Mouse (Mus musculus) spleen, adult 2 months (tissue): ENCODE measurements at regions not wholly inside any gene's neighbourhood (a gene's known extent, or its start where the extent isn't known, plus 50 kb on each side); places are given as distances from the start of the nearest gene placed in this dataset.
A peak's percentile ranks its signal among the peaks of the same experiment; 100 is the strongest.

Source experiments
- DNase-seq, 2 experiments: peaks; one replicate each; pipeline versions ENCODE4 v3.0.0 to v3.0.0-alpha.2; 2012 to 2021; ENCODE audit warnings: low spot score in 2 of 2, low read depth in 1 of 2
- H3K27ac ChIP-seq: fragments of 200-500 bp; 2 replicates; pipeline ENCODE4 v1.5.1; 2012; ENCODE audit warnings: low read length, inconsistent platforms; ENCODE audit not compliant: insufficient read depth
- H3K27me3 ChIP-seq: fragments of 200-500 bp; 2 replicates; pipeline ENCODE4 v1.6.1; 2012; ENCODE audit warnings: mild to moderate bottlenecking, moderate library complexity, low read length, inconsistent platforms; ENCODE audit not compliant: control insufficient read depth, insufficient read depth
- H3K36me3 ChIP-seq: fragments of 200-500 bp; 2 replicates; pipeline ENCODE4 v1.6.1; 2012; ENCODE audit warnings: mild to moderate bottlenecking, low read length, inconsistent platforms; ENCODE audit not compliant: control insufficient read depth, insufficient read depth
- H3K4me1 ChIP-seq: fragments of 200-500 bp; 2 replicates; pipeline ENCODE4 v1.6.1; 2011; ENCODE audit warnings: inconsistent platforms; ENCODE audit not compliant: control insufficient read depth, insufficient read depth, insufficient read length
- H3K4me3 ChIP-seq: fragments of 200-500 bp; 2 replicates; pipeline ENCODE4 v1.5.1; 2011; ENCODE audit warnings: mild to moderate bottlenecking, inconsistent platforms; ENCODE audit not compliant: insufficient read depth, insufficient read length; ENCODE audit errors: extremely low read depth
- CTCF ChIP-seq: fragments of 200-500 bp; IDR thresholded peaks from 2 replicates; pipeline ENCODE4 v1.5.1; 2011; ENCODE audit warnings: mild to moderate bottlenecking, inconsistent platforms; ENCODE audit not compliant: insufficient read depth, insufficient read length, insufficient replicate concordance; ENCODE audit errors: extremely low read depth
- POLR2A ChIP-seq: fragments of 200-500 bp; IDR thresholded peaks from 2 replicates; pipeline ENCODE4 v1.6.1; 2011; ENCODE audit warnings: low read depth, low read length, inconsistent platforms
- WGBS: fragments of 180-500 bp; shearing (Covaris S2); methylation state at CpG from one replicate; pipeline ENCODE4 v1.1.7; 2018; 5-methylcytosine and 5-hydroxymethylcytosine counted together

GRCm38 (mm10) chr12:118432703-118433102, 131.5 kb upstream of the Sp4 start:
- Histone ChIP-seq H3K36me3 (no peaks in the 10 kb centered on the region), H3K4me3 (no peak overlapping the region), H3K27ac (no peak overlapping the region), H3K27me3 (no peaks in the 10 kb centered on the region), H3K4me1 (peaks cover 5% of the 10 kb centered on the region; the same call in 1 of the 2 replicates)
- WGBS, result 74% methylated on average over 4 of the region's 4 CpGs
- TF ChIP-seq CTCF (no peak), POLR2A (no peak)
- no peak for DNase-seq

DNA sequence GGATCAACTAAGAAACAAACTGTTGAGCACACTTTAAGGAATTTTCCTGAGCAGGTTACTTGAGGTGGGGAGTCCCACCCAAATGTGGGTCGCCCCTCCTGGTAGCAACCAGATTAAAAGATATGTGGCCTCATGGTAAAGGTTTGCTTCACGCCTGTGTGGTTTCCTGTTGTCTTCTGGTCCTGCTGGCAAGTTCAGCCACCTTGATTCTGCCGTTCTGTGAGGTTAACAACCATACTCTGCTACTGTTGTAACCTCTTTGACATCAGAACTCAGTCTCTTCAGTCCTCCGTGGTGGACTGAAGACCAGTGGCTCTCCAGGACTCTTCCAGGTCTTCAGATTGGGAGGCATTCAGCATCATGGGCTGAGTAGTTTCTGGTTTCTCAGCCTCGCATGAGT, 127.1 kb upstream of the Sp4 start:
- peak in 1 of 2 experiments; percentile 14 for DNase-seq

GRCm38 (mm10) chr12:118415956-118416355, 114.7 kb upstream of the Sp4 start:
- DNase-seq, result no peak

More for the DNA sequence above, 127.1 kb upstream of the Sp4 start:
- Histone ChIP-seq H3K4me3 (no peak overlapping the region; the same call in 1 of the 2 replicates), H3K27ac (no peak overlapping the region; the same call in 1 of the 2 replicates), H3K36me3 (no peaks in the 10 kb centered on the region), H3K27me3 (no peaks in the 10 kb centered on the region), H3K4me1 (peaks cover 5% of the 10 kb centered on the region; the same call in 1 of the 2 replicates)
- no peak for TF ChIP-seq CTCF
- TF ChIP-seq POLR2A, result no peak
- WGBS, result 21% methylated on average over 5 of the region's 5 CpGs

DNA sequence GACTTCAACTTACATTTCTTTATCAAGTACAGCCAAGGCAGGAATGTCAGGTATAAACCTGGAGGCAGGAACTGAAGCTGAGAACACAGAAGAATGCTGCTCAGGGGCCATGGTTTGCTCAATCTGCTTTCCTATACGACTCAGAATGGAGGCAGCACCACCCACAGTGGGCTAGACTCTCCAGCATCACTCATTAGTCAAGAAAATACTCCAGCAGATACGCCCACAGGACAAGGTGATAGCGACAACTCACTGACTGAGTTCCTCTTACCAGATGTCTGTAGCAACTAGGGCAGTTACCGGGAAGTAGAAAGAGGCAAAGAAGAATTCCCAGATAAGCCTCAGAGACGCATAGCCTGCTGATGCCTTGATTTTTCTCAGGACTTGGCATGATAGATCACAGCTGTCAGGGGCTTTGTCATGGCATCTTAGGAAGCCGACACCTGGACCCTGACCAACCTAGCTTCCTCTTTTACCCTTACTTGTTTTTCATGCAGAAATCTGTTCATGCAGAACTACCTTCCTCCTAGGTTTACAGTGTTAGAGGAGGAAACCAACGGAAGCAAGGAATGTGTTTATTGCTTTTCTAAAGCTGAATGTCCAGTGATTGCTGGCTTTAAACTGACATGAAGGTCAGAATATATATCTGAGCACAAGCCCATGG, 110.7 kb upstream of the Sp4 start:
- peak overlapping the region; percentile 53; the same call in 1 of the 2 replicates for H3K27ac ChIP-seq
- no peak for DNase-seq
- WGBS, result 17% methylated on average over 7 of the region's 7 CpGs

More at GRCm38 (mm10) chr12:118415956-118416355, 114.7 kb upstream of the Sp4 start:
- Histone ChIP-seq H3K27ac (no peak overlapping the region), H3K4me1 (peaks cover 10% of the 10 kb centered on the region; the same call in 1 of the 2 replicates), H3K27me3 (no peaks in the 10 kb centered on the region), H3K36me3 (no peaks in the 10 kb centered on the region), H3K4me3 (no peak overlapping the region)
- TF ChIP-seq CTCF, result no peak
- no peak for TF ChIP-seq POLR2A
- 81% methylated on average over 1 of the region's 1 CpGs for WGBS

DNA sequence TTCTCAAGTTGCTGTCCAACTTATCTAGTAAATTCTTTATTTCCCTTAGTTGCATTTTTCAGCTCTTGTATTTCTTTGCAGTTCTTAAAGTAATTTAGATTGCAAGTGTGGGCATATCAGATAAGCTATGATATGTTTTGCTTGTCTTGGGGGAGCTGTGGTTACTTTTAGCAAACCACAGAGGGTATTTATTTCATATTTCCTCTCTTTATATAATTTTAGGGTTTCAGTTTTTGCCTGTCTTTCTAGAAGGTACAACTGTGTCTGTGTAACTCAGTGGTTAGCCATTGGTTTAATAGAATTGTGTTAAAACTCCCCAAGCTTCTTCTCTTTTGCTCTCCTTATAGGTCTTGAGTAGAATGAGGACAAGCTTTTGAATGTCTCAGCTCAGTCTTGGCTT, 109.7 kb upstream of the Sp4 start:
- DNase-seq, result no peak
- Histone ChIP-seq H3K36me3 (no peaks in the 10 kb centered on the region), H3K4me3 (no peak overlapping the region), H3K27me3 (no peaks in the 10 kb centered on the region), H3K27ac (no peak overlapping the region), H3K4me1 (peaks cover 10% of the 10 kb centered on the region; the same call in 1 of the 2 replicates)
- TF ChIP-seq CTCF (no peak), POLR2A (no peak)

More for the DNA sequence above, 110.7 kb upstream of the Sp4 start:
- no peaks in the 10 kb centered on the region for H3K27me3 ChIP-seq
- H3K36me3 ChIP-seq, result no peaks in the 10 kb centered on the region
- no peak for TF ChIP-seq CTCF
- no peak for TF ChIP-seq POLR2A
- H3K4me1 ChIP-seq, result peaks cover 10% of the 10 kb centered on the region; the same call in 1 of the 2 replicates
- no peak overlapping the region for H3K4me3 ChIP-seq

DNA sequence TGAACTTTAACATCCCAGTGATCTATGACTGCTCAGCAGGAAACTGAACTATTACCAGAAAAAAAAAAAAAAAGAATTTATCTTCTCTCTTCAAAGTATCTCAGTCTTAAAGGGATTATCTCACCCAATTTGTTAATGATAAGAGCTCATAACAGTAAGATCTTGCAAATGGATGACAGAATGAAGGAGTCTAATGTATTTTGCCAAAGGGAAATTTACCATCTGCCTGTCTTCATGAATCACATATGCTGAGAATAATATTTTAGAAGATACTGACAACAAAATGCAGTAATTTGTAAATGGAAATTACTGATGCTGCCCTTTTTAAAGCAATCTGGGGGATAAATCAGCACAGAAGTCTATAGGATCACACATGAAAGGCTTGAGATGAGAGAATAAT, 103.9 kb upstream of the Sp4 start:
- no peaks in the 10 kb centered on the region for H3K4me1 ChIP-seq
- H3K4me3 ChIP-seq, result no peak overlapping the region
- no peak overlapping the region for H3K27ac ChIP-seq
- TF ChIP-seq POLR2A (no peak), CTCF (no peak)
- DNase-seq, result no peak
- no peaks in the 10 kb centered on the region for H3K36me3 ChIP-seq
- no peaks in the 10 kb centered on the region for H3K27me3 ChIP-seq

GRCm38 (mm10) chr12:118404171-118404570, 102.9 kb upstream of the Sp4 start:
- no peak for DNase-seq
- TF ChIP-seq POLR2A, result no peak
- no peaks in the 10 kb centered on the region for H3K27me3 ChIP-seq
- no peaks in the 10 kb centered on the region for H3K4me1 ChIP-seq
- H3K4me3 ChIP-seq, result no peak overlapping the region
- no peaks in the 10 kb centered on the region for H3K36me3 ChIP-seq
- 85% methylated on average over 5 of the region's 5 CpGs for WGBS
- H3K27ac ChIP-seq, result no peak overlapping the region
